Mouse (Mus musculus) common myeloid progenitor, adult 5-6 weeks (primary cell): Measurements from ENCODE around the gene Ptprz1. TPM values are rescaled to one million over a fixed set of nuclear protein-coding genes. Genes with fewer than 3 reads are reported as not detected.
"Not testable (repeated sequence)": the region's sequence is repeated elsewhere in the genome, so short reads cannot be mapped to it uniquely, and the experiment has no call there.

Experiments
- ATAC-seq: replicated peaks from 2 replicates; pipeline ENCODE4 v1.8.0; 2016; ENCODE audit warnings: low read depth, mild to moderate bottlenecking, moderate TSS enrichment, inconsistent platforms; ENCODE audit not compliant: poor library complexity, severe bottlenecking
- total RNA-seq: library from RNA; stranded (forward); fragments of 200-1000, 187-1606 nt; gene quantifications from 2 replicates; pipeline ENCODE4 v1.2.3, GENCODE M21; 2017

Ptprz1 gene
- total RNA-seq, 1 experiment from 2014 or later: not detected

GRCm38 (mm10) chr6:22984520-22985154, 109.3 kb downstream of the Ptprz1 start:
- no peak for ATAC-seq

- ATAC-seq: no peak
Measured at GRCm38 (mm10) chr6:23003152-23003551, 127.8 kb downstream of the Ptprz1 start.

GRCm38 (mm10) chr6:23014988-23015613, 139.8 kb downstream of the Ptprz1 start:
- no peak for ATAC-seq

- no peak for ATAC-seq
Measured at GRCm38 (mm10) chr6:23028251-23028650, 152.9 kb downstream of the Ptprz1 start.

GRCm38 (mm10) chr6:23048836-23049235, 173.5 kb downstream of the Ptprz1 start:
- no peak for ATAC-seq

- no peak for ATAC-seq
Measured at GRCm38 (mm10) chr6:23055734-23056133, 180.4 kb downstream of the Ptprz1 start.

GRCm38 (mm10) chr6:23076060-23076459, 200.8 kb downstream of the Ptprz1 start:
- ATAC-seq: no peak

- no peak for ATAC-seq
Measured at GRCm38 (mm10) chr6:23078273-23078672, 203.0 kb downstream of the Ptprz1 start.

GRCm38 (mm10) chr6:23079991-23080680, 204.8 kb downstream of the Ptprz1 start:
- no peak for ATAC-seq

GRCm38 (mm10) chr6:23084587-23085421, 209.5 kb downstream of the Ptprz1 start:
- ATAC-seq: no peak

GRCm38 (mm10) chr6:23089292-23089691, 214.0 kb downstream of the Ptprz1 start:
- not testable (repeated sequence) for ATAC-seq

- ATAC-seq: not testable (repeated sequence)
Measured at GRCm38 (mm10) chr6:23090346-23091055, 215.2 kb downstream of the Ptprz1 start.
